Mouse (Mus musculus) small intestine, adult 2 months (tissue): ENCODE data around the gene Cyp46a1.

Experiments used
- CTCF ChIP-seq: fragments of 200-500 bp; IDR thresholded peaks from 2 replicates; pipeline ENCODE4 v1.5.1; 2012; ENCODE audit warnings: low read depth, mild to moderate bottlenecking, control low read depth, inconsistent platforms, low read length, moderate library complexity, mixed read lengths; ENCODE audit not compliant: insufficient replicate concordance, insufficient read length; ENCODE audit errors: extremely low read depth
- POLR2A ChIP-seq: fragments of 200-500 bp; IDR thresholded peaks from 2 replicates; pipeline ENCODE4 v1.6.1; 2012; ENCODE audit warnings: low read depth, mild to moderate bottlenecking, control low read depth, inconsistent platforms, low read length, moderate library complexity

- TF ChIP-seq POLR2A (no peak), CTCF (no peak)
Observed at GRCm38 (mm10) chr12:108396081-108396947, 62.1 kb downstream of the Cyp46a1 start.
